Mouse (Mus musculus) small intestine, adult 2 months (tissue): Measurements from ENCODE around the gene Sdk2. TPM values are rescaled to one million over a fixed set of nuclear protein-coding genes. Genes with fewer than 3 reads are reported as not detected.

Source experiments
- H3K27ac ChIP-seq: fragments of 200-500 bp; 2 replicates; pipeline ENCODE4 v1.5.1; 2012; ENCODE audit warnings: low read depth, low read length, control low read depth, inconsistent platforms; ENCODE audit not compliant: insufficient read depth
- H3K27me3 ChIP-seq: fragments of 200-500 bp; 2 replicates; pipeline ENCODE4 v1.6.1; 2012; ENCODE audit warnings: mild to moderate bottlenecking, moderate library complexity, low read length, inconsistent platforms; ENCODE audit not compliant: control insufficient read depth, insufficient read depth
- H3K36me3 ChIP-seq: fragments of 200-500 bp; 2 replicates; pipeline ENCODE4 v1.6.1; 2012; ENCODE audit warnings: mild to moderate bottlenecking, low read length, control low read depth, inconsistent platforms; ENCODE audit not compliant: control insufficient read depth, insufficient read depth
- H3K4me1 ChIP-seq: fragments of 200-500 bp; 2 replicates; pipeline ENCODE4 v1.6.1; 2012; ENCODE audit warnings: low read length, inconsistent platforms, mixed read lengths; ENCODE audit not compliant: control insufficient read depth, insufficient read depth, insufficient read length
- H3K4me3 ChIP-seq: fragments of 200-500 bp; 2 replicates; pipeline ENCODE4 v1.5.1; 2012; ENCODE audit warnings: low read depth, mild to moderate bottlenecking, control low read depth, inconsistent platforms, low read length, moderate library complexity
- CTCF ChIP-seq: fragments of 200-500 bp; IDR thresholded peaks from 2 replicates; pipeline ENCODE4 v1.5.1; 2012; ENCODE audit warnings: low read depth, mild to moderate bottlenecking, control low read depth, inconsistent platforms, low read length, moderate library complexity, mixed read lengths; ENCODE audit not compliant: insufficient replicate concordance, insufficient read length; ENCODE audit errors: extremely low read depth
- POLR2A ChIP-seq: fragments of 200-500 bp; IDR thresholded peaks from 2 replicates; pipeline ENCODE4 v1.6.1; 2012; ENCODE audit warnings: low read depth, mild to moderate bottlenecking, control low read depth, inconsistent platforms, low read length, moderate library complexity
- WGBS: fragments of 180-500 bp; shearing (Covaris S2); methylation state at CpG from one replicate; pipeline ENCODE4 v1.1.7; 2018; 5-methylcytosine and 5-hydroxymethylcytosine counted together
- polyA plus RNA-seq: library from polyadenylated mRNA; depleted of rRNA; stranded (reverse); fragments of >200 nt; gene quantifications from 2 replicates; pipeline ENCODE4 v1.2.3, GENCODE M21; 2012

The Sdk2 gene
- polyA plus RNA-seq, 1 experiment: 0.81 TPM

- 48% methylated on average over 8 of the region's 8 CpGs for WGBS
- H3K4me1 ChIP-seq: peaks cover 46% of the 10 kb centered on the region
- peaks cover 32% of the 10 kb centered on the region for H3K36me3 ChIP-seq
- TF ChIP-seq CTCF: no peak
- no peak for TF ChIP-seq POLR2A
- no peaks in the 10 kb centered on the region for H3K27me3 ChIP-seq
- H3K27ac ChIP-seq: no peak overlapping the region
- no peak overlapping the region for H3K4me3 ChIP-seq
Observed at GRCm38 (mm10) chr11:113729917-113730316, 336.9 kb downstream of the Sdk2 start.

DNA sequence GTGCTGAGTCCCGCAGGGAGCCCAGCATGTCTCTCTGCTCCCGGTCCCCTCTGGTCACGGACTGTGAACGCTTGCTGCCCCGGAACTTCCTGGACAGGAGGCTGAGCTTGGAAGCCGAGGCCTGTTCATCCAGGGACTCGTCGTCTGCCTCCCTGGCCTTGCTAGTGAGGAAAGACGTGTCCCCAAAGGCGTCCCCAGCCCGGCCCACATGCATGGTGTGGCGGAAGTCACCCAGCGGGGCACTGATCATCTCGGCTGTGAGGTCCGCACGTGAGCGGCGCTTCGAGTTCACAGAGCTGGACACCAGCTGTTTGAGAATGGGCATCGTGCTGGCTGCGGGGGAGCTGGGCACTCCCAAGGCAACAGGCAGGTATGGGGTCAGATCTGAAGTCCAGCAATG is 337.6 kb downstream of the Sdk2 start:
- H3K36me3 ChIP-seq: peaks cover 32% of the 10 kb centered on the region
- H3K27me3 ChIP-seq: no peaks in the 10 kb centered on the region
- H3K4me3 ChIP-seq: no peak overlapping the region
- TF ChIP-seq POLR2A: no peak
- no peak for TF ChIP-seq CTCF
- 91% methylated on average over 21 of the region's 21 CpGs for WGBS
- no peak overlapping the region for H3K27ac ChIP-seq
- peaks cover 41% of the 10 kb centered on the region for H3K4me1 ChIP-seq

- Histone ChIP-seq H3K27me3 (no peaks in the 10 kb centered on the region), H3K36me3 (peaks cover 32% of the 10 kb centered on the region), H3K4me3 (no peak overlapping the region), H3K4me1 (peaks cover 28% of the 10 kb centered on the region), H3K27ac (no peak overlapping the region)
- 0 out of 2 replicates have a peak, but pooled peaks have one; percentile 44 for TF ChIP-seq POLR2A
- TF ChIP-seq CTCF: no peak
- WGBS: 58% methylated on average over 6 of the region's 6 CpGs
Observed at GRCm38 (mm10) chr11:113727992-113728391, 338.9 kb downstream of the Sdk2 start.

DNA sequence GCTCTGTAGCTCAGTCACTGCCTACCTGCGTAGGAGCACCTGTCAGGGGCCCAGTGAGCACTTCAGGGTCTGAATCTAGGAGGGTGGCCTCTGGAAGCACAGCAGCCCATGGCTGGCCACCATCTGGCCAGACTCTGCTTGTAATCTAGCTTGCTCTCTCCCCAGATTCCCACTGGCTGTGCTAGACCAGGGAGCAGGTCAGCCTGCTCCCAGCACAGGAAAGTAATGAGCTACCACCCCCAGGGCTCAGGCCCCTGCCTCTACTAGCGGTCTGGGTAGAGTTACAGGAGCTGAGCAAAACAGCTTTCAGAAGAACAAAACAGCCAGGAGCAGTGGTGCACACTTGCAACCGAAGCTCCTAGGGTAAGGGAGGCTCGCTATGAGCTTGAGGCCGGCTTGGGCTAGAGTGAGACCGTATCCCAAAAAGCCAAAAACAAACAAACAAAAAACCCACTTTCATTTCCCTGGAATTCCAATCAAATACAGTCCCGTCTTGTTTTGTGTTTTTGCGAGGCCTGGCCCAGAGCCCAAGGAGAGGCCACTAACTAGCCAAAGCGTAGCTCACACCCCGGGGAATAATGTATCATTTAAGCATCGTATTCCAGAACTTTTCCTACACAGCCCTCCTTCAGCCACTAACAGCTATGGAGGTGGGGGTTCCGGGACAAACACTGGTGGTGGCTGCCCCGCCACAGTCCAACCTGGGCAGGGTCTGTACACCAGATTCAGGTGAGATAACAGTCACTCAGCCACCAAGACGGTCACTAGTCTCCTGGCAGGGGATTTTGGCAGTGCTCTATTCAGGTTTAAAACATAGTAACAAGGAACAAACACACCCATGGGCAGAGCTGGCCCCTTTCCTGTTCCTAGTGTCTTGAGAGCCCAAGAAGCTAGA is 339.6 kb downstream of the Sdk2 start:
- no peak overlapping the region for H3K4me3 ChIP-seq
- TF ChIP-seq CTCF: no peak
- no peak for TF ChIP-seq POLR2A
- H3K36me3 ChIP-seq: peaks cover 32% of the 10 kb centered on the region
- H3K27ac ChIP-seq: no peak overlapping the region
- H3K27me3 ChIP-seq: no peaks in the 10 kb centered on the region
- H3K4me1 ChIP-seq: peaks cover 25% of the 10 kb centered on the region
- WGBS: 81% methylated on average over 14 of the region's 14 CpGs
